Mouse (Mus musculus) adrenal gland, adult 2 months (tissue): Measurements from ENCODE around the gene Cfdp1. TPM values are rescaled to one million over a fixed set of nuclear protein-coding genes. Genes with fewer than 3 reads are reported as not detected.

Source experiments
- DNase-seq: peaks from one replicate; pipeline ENCODE4 v3.0.0; 2021
- long read RNA-seq: library from polyadenylated mRNA; stranded (forward); transcript quantifications from one replicate; pipeline ENCODE4 v2.0.0, GENCODE M21; 2021
- polyA plus RNA-seq: library from polyadenylated mRNA; depleted of rRNA; stranded (reverse); fragments of >200 nt; gene quantifications from 2 replicates; pipeline ENCODE4 v1.2.3, GENCODE M21; 2012; rRNA removed
- total RNA-seq, 2 experiments: library from RNA; stranded (reverse); gene quantifications; 2 replicates each; pipeline ENCODE4 v1.2.3; 2021

The Cfdp1 gene
- total RNA-seq (10 to 100 TPM; 71.7 to 78.9 TPM), polyA plus RNA-seq (0.90 and 0.94 TPM in 2 replicates)
- long read RNA-seq, transcript Cfdp1-201 (7 exons, 1,178 nt): major isoform, 82 of 87 reads
- long read RNA-seq, partial matches to known transcripts: 2 of 87 reads
- long read RNA-seq, other reads (novel, unspliced or antisense): 3 of 87 reads

DNA sequence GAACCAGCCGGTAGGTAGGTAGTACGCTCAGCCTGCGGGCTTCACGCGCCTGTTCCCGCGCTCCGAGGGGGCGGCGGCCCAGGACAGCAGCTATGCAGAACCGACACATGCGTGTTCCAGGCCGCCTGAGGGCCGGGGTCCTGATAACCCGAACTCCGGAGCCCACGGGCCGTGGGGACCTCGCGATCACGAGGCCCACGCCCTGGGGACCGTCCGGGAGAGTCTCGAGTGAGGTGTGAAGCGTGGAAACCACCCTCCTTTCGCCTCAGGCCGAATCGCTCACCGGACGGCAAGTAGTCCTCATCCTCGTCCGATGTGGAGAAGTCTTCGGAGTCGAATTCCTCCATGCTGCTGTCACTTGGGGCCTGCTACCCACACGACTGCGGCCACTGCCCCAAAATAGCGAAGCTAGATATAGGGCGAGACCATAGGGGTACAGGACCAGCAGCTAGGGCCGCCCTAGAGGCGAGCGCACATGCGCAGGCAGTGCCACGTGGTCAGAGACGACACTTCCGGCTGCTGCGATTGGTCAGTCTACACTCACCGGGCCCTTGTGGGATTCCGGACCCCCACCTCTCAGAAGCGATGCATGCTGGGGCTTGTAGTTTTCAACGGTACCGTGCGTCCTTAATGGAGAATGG is at the start of gene Cfdp1:
Gene Cfdp1 (minus strand): TSS at position 431 of the 641 bp plus-strand sequence.
- DNase-seq: peak; percentile 98

DNA sequence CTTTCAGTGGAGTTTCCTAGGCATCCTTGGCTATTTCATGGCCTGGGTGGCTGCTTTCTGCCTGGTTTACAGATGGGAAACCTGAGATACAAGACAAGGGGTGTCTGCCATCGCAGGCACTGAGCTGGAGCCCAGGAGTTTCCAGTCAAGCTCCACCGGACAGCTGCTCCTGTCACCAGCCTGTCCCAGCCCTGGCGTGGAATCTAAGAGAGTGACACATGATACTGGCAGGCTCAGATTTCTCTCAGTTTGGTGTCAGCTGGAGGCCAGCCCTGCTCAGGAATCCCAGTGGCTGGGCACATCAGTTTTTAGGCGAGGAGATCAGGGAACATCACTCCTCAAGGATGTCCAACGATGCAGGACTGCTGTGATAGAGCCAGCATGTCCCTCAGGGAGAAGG is 48.0 kb upstream of the Cfdp1 start:
- no peak for DNase-seq

DNA sequence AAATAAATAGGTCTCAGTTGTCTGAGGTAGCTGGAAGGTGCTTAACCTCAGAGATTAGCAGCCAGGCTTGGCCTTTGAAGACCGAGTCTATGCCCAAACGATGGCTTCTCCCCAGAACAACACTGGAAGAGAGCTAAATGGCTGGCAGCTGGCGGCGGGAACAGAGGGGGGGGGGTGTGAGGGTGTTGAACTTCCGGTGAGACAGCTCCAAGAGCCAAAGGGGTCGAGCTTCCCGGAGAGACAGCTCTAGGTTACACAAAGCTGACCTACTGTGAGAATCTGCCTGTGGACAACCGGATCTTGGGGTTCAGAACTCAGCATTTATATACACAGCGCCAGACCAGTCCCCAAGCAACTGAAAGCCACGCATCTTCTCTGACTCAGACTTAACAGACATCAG is 44.5 kb upstream of the Cfdp1 start:
- DNase-seq: no peak

DNA sequence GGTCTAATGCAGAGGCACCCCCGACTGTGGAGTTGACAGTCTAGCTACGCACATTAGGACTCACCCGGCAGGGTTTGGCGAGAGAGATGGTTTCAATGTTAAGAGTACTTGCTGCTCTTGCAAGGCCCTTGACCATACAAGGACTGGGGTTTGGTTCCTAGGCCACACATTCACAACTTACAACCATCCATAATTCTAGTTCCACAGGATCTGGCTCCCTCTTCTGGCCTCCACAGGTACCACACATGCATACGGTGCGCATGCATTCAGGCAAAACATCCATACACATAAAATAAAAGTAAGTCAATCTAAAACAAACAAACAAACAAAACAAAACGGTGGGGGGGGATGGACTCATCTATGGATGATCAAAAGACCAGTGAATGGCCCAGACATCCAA is 40.9 kb upstream of the Cfdp1 start:
- no peak for DNase-seq

DNA sequence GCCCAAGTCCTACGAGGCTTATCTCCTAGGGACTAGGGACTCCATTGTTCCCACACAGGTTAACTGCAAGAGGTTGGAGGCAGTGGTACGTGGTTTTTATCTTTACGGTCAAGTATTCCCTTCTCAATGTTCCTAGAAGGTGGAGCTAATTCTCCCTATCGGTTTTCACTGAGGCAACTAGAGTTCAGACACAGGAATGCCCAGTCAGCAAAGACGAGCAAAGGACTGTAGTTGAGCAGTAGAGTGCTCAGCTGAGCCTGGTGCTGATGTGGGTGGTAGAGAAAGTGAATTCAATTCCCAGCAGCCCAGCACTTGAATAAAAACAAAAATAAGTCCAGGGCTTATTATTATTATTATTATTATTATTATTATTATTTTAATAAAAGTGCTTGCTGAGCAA is 38.5 kb upstream of the Cfdp1 start:
- no peak for DNase-seq

DNA sequence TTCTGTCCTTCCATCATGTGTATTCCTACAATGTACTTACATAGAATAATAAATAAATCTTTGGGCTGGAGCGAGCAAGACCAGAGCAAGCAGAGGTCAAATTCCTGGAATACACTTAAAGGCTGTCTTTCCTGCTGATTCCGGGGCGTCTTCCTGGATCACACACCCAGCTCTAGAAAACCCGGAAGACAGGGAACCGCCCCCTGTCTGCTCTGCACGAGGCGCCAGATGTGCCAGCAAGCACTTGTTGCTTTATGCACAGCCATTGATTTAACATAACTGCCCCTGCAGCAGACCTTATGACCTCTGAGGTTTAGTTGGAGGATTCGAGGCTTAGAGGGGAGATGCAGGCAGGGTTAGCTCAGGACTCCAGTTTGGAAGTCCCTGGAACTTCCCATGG is 37.9 kb upstream of the Cfdp1 start:
- DNase-seq: no peak

DNA sequence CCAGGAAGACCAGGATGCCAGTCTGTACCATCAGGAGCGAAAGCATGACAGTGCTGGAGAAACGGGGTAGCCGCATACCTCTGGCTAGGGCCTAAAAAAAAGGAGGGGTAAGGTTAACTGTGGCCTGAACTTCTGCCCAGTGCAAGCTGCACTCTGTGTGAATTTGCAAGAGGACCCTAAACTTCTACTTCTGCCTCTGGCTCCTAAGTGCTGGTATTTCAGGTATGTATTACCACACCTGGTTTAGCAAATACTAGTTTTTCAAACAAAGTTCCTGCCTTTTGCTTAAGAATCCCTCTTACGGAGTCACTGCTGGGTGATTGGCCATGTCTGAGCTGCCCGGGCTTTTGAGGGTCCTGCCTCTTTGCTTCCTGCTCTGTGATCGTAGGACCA is 36.8 kb upstream of the Cfdp1 start:
- no peak for DNase-seq

DNA sequence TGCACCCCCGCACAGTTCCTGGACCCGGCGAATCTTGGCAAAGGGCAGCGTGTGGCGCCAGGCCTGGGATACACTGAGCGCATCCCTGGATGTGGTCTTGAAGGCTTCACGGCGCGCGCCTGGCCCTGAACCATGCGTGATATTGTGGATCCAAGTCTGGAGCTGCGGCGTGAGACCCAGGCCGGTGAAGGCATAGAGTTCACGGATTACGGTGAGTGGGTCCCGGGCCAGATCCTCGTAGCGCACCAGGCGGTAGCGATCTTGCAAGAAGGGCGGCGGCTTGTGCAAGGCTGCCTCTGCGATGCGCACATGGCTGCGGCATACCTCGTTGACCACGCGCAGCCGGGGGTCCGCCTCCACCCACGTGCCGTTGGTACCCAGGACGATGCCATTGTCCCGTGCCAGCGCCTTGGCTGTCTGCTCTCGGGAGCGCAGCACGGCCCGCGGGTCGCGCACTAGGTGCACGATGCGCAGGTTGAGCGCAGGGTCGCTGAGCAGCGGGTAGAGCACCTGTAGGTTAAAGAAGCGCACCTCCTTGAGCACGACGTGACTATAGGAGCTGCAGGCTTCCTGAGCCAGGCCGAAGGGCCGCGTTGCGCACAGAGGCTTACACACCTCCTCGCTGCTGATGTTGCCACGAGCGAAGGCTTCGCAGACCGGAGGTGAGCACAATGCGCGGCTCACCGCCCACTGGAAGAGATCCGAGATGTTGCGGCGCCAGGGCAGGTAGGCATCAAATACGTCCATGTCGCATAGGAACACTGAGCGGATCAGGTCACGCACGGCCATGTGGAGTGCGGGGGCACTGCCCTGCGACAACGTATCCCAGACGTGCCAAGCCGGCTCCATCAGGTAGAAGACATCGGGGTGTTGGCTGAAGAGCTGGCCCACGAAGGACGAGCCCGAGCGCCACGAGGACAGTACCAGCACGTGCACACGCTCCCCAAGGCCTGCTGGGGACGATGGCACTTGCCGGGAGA is 36.1 kb upstream of the Cfdp1 start:
- no peak for DNase-seq

DNA sequence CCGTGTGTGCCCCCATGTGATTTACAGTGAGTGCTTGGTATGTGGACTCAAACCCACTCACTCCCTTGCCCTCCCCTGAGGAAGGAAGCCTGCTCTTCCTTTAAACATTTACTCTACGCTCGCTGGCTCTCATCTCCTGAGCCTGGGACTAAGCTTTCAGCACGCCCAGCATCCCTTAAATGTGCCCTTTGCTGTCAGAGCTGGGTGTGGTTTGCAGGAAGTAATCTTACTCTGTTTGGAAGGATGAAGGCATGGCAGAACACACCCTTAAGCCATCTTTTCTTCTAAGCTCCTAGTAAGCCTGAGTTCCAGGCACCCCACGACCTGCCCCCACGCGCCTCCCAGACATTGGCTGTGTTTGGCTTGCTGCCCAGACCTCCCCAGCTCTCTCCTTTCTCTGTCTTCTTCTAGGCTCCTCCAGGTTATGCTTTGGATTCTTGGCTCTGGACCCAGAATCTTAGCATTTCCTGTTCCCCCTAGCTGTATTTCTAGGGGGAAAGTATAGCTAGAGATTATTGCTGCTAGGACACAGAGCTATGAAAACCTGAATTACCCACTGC is 34.1 kb upstream of the Cfdp1 start:
- no peak for DNase-seq

DNA sequence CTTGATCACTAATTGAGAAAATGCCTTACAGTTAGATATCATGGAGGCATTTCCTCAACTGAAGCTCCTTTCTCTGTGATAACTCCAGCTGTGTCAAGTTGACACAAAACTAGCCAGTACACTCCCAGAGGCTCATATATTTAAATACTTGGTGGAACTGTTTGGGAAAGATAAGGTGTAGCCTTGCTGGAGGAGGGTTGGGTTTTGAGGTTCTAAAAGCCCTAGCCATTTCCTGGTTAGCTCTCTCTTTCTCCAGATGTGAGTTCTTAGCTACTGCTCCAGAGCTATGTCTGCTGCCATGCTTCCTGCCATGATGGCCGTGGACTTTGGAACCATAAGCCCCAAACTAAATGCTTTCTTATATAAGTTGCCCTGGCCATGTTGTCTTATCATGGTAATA is 33.4 kb upstream of the Cfdp1 start:
- DNase-seq: no peak

DNA sequence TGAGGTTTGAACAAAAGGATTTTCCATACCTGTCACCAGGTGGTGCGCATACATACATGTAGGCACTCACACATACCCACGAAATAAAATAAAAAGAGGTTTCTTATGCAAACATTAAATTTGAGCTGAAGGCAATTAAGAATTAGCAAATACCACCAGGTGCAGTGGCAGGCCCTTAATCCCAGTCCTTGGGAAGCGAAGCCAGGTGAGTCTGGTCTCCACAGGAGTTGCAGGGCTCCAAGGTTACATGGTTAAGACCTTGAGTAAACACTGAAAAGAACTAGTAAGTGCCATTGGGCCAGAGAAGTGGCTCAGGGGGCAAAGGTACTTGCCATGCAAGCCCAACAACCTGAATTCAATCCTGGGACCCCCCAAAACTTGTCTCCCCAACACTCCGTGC is 29.5 kb upstream of the Cfdp1 start:
- no peak for DNase-seq

DNA sequence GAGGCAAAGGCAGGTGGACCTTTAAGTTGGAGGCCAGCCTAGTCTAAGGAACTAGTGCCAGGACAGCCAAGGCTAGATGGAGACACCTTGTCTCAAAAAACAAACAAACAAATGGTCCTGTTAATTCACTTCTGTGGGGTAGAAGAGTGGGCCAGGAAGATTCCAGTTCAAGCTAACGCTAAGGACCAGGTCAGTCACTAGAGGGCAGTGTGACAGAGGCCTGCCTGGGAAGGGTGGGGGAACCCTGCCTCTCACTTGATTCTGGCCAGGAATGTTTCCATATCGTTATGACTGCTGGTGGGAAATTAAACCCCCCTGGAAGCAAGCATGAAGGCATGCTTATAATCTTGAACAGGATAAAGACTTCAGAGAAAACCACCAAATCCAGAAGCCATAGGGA is 27.5 kb upstream of the Cfdp1 start:
- DNase-seq: peak; percentile 43

DNA sequence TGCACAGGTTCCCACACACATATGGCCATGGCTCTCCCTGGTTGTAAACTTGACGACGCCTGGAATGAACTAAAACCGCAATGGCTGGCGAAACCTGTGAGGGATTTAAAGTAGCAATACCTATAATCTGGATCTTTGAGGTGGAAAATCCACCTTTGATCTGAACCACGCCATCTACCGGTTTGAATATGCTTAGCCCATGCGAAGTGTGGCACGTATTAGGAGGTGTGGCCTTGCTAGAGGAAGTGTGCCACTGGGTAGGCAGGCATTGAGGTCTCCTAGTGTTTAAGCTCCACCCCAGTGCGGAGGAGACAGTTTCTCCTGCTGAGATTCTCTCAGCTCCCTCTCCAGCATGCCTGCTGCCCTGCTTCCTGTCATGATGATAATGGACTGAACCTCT is 23.6 kb upstream of the Cfdp1 start:
- no peak for DNase-seq

DNA sequence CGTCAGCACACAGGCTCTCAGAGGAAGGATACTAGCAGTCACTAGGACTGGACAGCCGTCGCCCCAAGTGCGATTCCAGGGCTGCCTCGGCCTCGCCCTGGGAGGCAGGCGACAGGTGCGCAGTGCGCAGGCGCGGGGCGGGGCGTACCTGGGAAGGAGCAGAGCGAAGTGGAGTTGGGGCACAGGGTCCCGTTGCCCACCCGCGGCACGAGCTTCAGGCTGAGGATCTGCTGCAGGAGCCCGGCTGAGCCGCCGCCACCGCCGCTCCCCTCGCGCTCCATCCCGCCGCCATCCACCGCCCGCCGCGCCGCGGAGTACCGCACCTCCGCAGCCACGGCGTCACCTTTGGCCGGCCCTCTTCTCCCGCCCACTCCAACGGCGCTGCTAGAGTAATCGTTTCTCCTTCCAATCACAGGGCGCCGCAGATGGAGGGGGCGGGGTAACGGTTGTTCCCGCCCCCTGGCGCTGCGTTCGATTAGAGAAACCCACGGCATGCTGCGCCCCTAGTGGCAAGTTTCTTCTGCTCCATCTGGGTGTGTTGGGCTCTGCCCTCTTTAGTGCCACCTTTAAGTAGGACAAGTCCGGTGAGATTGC is 22.4 kb upstream of the Cfdp1 start, which contains the start of gene Tmem170:
Gene Tmem170 (minus strand): TSS at position 396 of the 594 bp plus-strand sequence.
- DNase-seq: peak; percentile 97

DNA sequence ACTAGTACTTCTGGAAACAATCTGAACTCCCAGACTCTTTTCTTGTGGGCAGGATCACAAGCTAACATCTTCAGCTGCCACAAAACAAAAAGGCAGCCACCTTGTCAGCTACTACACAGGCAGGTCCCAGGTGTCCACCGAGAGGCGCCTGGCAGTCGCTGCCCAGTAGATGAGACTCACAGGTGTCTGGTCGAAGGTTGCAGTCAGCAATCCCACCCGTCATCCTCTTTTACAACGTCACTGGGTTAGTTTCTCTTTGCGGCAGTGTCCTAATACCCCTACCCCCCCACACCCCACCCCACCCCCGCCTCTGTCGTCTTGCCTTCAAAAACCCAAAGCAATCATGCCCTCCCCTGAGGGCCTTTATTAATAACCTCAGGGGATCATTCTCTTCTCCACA is 21.7 kb upstream of the Cfdp1 start:
- peak; percentile 11 for DNase-seq

DNA sequence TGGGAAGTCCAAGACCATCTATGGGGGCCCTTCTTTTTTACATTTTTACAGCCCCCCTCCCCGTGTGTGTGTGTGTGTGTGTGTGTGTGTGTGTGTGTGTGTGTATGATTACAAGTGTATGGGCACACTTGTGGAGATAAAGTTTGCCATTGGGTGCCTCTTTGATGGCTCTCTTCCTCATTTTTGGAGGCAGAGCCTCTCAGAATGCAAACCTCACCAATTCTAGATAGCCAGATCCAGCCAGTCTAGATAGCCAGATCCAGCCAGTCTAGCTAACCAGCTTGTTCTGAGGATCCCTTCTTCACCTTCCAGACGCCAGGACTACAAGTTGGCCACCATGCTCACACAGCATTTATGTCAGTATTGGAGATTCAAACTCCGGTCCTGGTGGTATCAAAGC is 17.2 kb upstream of the Cfdp1 start:
- DNase-seq: no peak

DNA sequence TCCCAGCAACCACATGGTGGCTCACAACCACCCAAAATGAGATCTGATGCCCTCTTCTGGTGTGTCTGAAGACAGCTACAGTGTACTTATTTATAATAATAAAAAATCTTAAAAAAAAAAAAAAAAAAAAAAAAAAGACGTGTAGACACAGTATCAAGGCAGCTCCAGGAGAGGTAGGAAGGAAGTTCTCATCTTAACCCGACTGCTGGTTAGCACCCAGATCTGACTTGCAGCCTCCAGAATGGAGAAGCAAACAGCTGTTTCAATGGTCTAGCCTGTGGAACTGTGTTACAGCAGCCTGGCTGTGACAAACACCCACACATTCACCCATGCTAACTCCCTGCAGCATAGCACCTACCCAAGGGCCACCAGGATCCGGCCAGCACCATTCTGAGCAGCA is 16.3 kb upstream of the Cfdp1 start:
- no peak for DNase-seq

DNA sequence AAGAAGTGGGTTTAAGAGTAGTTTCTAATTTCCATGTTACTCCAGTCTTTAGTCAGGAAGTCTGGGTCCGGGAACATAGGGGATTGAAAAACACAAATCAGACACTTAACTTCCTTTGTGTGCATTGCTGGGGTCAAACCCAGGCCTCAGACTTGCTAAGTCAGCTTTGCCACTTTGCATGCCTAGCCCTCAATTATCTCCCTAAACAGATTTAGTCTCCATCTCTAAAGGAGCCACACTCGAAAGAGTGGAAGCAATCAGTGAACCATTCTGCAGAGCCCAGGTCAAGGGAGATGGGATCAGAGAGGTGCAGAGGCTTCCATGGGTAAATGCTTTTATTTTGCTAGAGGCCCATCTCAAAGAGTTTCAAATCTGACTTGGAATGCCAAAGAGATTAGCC is 14.6 kb upstream of the Cfdp1 start:
- DNase-seq: no peak

DNA sequence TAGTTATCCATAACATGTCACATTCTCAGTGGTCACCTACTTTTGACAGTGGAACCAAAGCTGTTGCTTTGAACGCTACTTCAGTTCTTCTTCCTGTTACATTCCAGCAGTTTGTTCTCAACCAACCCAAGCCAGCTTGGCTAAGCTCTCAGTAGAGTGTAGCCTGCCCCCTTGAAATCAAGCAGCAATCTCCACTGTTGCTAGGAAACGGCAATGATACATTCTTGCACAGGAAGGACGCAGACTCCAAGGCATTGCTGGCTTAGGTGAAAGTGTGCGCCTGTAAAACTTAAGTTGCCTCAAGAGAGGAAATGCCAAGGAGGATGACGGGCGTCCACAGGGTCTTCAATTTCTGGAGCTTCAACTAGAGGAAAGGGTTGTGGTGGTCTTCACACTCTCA is 11.8 kb upstream of the Cfdp1 start:
- no peak for DNase-seq

DNA sequence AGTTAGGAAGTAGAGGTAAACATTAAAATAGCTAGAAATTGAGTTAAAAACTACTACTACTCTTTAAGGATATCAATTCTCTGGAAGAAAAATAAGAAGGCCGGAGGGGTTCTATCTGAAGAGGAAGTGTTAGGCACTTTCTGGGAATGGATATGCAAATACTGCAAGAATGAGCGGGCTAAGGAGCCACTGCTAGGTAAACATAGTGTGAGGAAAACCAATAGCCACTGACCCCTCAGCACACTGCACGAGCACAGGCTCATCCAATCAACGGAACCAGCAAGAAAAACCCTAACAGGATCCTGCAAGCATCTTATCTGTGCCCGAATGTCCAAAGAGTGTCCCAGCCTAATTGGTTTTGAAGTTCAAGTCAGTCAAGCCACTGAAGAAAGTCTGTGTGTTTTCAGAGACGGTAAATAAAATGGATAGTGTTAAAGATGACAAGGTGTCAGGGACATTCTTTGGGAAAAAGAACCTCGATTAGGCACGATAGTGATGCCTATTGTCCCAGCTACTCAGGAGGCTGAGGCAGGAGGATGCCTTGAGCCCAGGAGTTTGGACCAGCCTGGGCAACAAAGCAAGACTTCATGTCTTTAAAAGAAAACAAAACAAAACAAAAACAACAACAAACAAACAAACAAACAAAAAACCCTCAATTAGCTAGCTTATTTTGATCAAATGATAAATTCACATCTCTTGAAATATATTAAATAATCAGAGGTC is 11.2 kb upstream of the Cfdp1 start:
- no peak for DNase-seq

DNA sequence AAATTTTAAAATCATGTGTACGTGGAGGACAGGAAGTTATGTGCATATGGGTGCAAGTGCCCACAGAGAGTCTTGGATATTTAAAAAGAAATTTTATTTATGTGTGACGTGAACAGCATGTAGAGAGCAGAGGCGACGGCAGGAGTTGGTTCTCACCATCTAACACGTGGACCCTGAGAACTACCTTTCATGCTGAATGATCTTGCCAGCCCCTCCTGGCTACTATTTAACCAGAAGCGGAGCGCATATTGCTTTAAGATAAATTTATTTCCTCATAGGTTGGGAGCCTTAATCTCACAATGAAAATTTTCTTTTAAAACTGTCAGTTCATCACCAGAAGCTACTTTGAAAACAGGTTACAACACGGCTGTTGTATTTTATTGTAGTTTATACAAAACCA is 10.6 kb upstream of the Cfdp1 start:
- DNase-seq: no peak

DNA sequence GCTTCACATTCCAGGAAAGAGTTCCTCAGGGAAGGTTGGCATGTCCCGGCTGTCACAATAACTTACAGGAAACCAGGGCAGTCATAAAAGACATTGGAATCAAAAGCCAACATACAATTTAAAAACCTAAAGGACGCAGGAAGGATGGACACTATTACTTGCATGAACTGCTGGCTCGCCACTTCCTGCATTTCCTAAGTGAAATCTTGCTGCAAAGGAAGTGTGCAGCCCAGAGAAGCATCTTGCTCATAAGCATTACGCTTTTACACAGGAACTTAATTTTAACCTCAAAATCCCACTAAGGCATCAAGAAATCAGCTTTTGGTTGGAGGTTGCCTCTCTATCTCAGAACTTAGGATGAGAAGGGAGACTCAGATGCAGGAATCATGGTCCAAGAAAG is 9.2 kb upstream of the Cfdp1 start:
- DNase-seq: no peak
